Mouse (Mus musculus): ENCODE data around the gene Cd33.

Cd33 gene

GRCm38 (mm10) chr7:43515076-43515475, 29.2 kb downstream of the Cd33 start:
- DNase-seq (ENCODE audit: low spot score): no peak

DNA sequence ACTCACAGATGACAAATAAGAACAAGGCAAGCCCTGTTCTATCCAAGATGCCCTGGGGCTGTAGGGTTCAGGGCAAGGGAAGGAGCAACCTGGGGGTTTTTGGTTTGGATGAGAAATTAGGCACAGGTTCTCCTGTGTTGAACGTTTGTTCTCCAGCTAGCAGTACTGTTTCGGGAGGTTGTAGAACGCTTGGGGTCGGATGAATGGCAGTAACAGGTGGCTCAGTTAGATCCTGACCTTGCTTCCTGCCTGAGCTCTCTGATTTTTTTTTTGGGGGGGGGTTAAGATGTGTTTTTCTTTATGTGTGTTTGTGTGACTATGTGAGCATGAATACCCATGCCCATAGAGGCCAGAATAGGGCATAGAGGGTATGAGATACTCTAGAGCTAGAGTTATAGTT, 31.7 kb downstream of the Cd33 start:
- no peak for DNase-seq (ENCODE audit: low spot score)

GRCm38 (mm10) chr7:43511707-43512478, 32.3 kb downstream of the Cd33 start:
- DNase-seq (ENCODE audit: low spot score): no peak

DNA sequence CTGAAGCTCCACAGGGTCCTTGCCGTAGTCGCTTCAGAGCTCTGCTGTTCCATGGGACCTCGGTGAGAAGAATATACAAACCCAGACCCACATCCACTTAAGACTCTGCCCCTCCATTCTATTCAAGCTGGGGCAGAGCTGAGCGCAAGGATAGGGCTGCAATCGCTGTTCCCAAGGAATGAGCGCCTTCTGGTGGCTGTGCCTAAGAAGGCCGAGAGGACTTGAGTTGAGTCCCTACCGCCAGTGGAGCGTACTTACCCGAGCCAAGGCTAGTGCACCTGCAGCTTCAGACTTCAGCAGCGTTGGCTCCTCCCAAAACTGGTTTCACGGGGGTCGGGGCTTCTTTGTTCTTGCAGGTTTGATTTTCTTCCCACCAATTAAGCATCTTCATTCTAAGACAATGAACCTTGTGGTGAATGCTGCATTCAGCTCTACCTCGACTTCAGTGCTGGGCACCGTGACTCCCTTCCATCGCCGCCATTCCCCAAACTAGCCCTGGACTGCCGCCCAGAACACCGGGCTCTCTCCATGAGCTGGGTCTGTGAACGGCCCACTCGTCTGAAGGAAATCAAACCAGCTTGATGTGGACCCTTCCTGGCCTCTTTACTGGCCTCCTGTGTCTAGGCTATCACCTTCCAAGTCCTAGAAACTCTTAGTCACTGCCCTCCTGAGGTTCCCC, 48.7 kb downstream of the Cd33 start:
- peak; percentile 20 for DNase-seq (ENCODE audit: low spot score)

DNA sequence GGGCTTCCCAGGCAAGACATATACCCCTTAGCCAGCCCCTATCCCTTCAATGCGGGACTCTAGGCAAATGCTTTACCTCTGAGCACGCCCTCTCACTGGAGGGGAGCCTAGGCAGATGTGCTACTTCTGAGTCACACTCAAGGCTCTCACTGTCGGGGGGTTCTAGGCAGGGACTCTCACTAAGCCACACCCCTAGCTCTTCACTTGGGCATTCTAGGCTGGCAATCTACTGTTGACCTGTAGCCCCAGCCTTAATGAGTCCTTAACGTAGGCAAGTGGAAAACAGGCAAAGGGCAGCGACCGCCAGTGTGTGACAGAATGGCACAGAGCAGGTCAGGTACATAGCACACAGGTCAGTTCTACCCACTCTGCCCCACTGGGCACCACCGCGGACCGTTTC, 53.4 kb downstream of the Cd33 start:
- no peak for DNase-seq (ENCODE audit: low spot score)

GRCm38 (mm10) chr7:43490182-43490584, 54.0 kb downstream of the Cd33 start:
- DNase-seq (ENCODE audit: low spot score): peak; percentile 26

- DNase-seq (ENCODE audit: low spot score): no peak
These were observed 54.5 kb downstream of the Cd33 start, which contains the start of gene Iglon5 for GRCm38 (mm10) chr7:43489631-43490125. TSS of gene Iglon5 (minus strand) at chr7:43490075.

GRCm38 (mm10) chr7:43488646-43489045, 55.6 kb downstream of the Cd33 start:
- no peak for DNase-seq (ENCODE audit: low spot score)

GRCm38 (mm10) chr7:43483236-43483635, 61.0 kb downstream of the Cd33 start:
- peak; percentile 42 for DNase-seq (ENCODE audit: low spot score)

DNA sequence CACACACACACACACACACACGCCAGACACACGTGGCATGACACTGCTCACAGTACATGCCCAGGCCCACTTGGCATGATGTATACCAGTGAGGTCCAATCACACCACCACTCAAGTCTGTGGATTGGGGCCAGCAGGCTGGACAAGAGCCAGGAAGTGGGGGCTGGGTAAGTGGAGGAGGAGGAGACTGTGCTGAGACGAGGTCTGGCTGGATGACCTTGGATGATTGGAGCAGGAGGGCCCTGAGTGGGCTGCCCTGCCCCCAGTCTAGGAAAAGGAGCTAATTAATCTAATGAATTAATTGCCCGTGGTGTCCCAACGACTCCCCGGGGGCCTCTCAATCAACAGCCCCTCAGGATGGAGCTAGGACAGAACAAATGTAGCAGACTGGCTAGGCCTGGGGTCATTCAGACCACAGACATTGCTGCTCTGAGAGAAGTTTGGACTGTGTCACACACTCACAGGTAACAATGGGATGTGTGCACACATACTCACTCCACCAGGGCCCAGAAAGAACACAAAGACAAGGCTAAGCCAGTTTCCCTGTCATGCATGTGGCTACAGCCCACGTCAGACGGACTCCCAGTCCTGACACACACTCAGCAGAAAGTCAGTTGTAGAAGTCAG, 62.0 kb downstream of the Cd33 start:
- no peak for DNase-seq (ENCODE audit: low spot score)

- no peak for DNase-seq (ENCODE audit: low spot score)
These were observed 63.0 kb downstream of the Cd33 start for GRCm38 (mm10) chr7:43481191-43481590.

GRCm38 (mm10) chr7:43476376-43476775, 67.9 kb downstream of the Cd33 start:
- DNase-seq (ENCODE audit: low spot score): no peak

DNA sequence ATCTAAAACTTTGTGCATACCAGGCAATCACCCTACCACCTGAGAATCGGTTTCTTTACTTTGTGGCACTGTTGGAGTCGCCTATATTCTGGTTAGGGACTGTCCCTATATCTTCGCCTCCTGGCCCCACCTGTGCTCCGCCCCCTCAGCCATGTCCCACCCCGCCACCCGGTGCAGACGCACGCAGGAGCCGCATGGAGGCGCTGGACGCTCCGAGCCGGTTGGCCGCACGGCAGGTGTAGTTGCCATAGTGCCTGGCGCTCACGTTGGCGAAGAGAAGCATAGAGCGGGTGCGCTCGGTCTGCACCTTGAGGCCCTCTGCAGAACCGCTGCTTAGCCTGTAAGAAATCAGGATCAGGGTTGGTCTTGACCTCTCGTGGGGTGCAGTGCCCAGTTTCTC, 68.5 kb downstream of the Cd33 start:
- DNase-seq (ENCODE audit: low spot score): no peak

Data from ovary, postnatal 36 days (tissue).